Mouse (Mus musculus): Measurements from ENCODE around the gene Atp1b3.

DNA sequence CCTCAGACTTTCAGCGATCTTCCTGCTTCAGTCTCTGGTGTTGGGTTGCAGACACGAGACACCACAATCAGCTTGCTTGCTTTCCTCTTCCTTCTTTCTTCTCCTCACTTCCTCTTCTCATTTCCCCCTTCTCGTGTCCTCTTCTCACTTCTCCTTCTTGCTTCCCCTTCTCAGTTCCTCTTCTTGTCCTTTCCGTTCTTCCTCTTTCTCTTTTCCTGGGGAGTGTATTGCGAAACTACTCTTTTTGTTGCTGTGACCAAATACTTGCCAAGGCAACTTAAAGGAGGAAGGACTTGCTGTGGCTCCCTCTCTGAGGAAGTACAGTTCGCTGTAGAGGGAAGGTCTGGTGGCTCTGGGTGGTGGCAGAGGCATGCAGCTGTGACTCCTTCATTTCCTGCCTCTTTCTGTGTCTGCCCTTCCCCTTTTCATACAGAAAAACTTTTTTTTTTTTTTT is 35.2 kb upstream of the Atp1b3 start:
- TF ChIP-seq POLR2A (IDR thresholded peaks at IDR 0.05; ENCODE audit: low read depth, low read length), result no peak
- no peak for TF ChIP-seq CTCF (IDR thresholded peaks at IDR 0.05; ENCODE audit: extremely low read depth, insufficient read length, insufficient replicate concordance, low read depth, low read length)

All from small intestine, adult 2 months (tissue).